Mouse (Mus musculus) left cerebral cortex, postnatal 4 days (tissue): ENCODE measurements at regions not wholly inside any gene's neighbourhood (a gene's known extent, or its start where the extent isn't known, plus 50 kb on each side); places are given as distances from the start of the nearest gene placed in this dataset.
"Not testable (repeated sequence)": the region's sequence is repeated elsewhere in the genome, so short reads cannot be mapped to it uniquely, and the experiment has no call there.

ENCODE experiments used
- DNase-seq: peaks from one replicate; pipeline ENCODE4 v3.0.0-alpha.2; 2022
- intact Hi-C: fragments of 180-260 bp; cut with DNase I; formaldehyde crosslinking; loops from one replicate; pipeline ENCODE4 v1.15.1; 2025

GRCm38 (mm10) chr4:143055371-143055770 lies 157.4 kb downstream of the Prdm2 start:
- DNase-seq, result no peak
- intact Hi-C loops, result no loop called here

- no peak for DNase-seq
- intact Hi-C loops, result no loop called here
Measured at GRCm38 (mm10) chr4:143053029-143053428, 159.8 kb downstream of the Prdm2 start.

- DNase-seq, result no peak
- intact Hi-C loops, result no loop called here
Measured at GRCm38 (mm10) chr4:143051205-143051604, 161.6 kb downstream of the Prdm2 start.

- intact Hi-C loops, result no loop called here
Measured at GRCm38 (mm10) chr4:143045245-143045644, 167.6 kb downstream of the Prdm2 start.

GRCm38 (mm10) chr4:143042806-143043205 lies 170.0 kb downstream of the Prdm2 start:
- intact Hi-C loops, result no loop called here
- DNase-seq, result peak; percentile 67

More at GRCm38 (mm10) chr4:143045245-143045644, 167.6 kb downstream of the Prdm2 start:
- DNase-seq, result no peak

- intact Hi-C loops, result loop anchor here (5.0 kb wide), 1 partner anchor 339 kb away; no protein-coding TSS in a partner anchor
- peak; percentile 36 for DNase-seq
Measured at GRCm38 (mm10) chr4:143038626-143039025, 174.2 kb downstream of the Prdm2 start.

- no peak for DNase-seq
- intact Hi-C loops, result loop anchor here (5.0 kb wide), 1 partner anchor 341 kb away; no protein-coding TSS in a partner anchor
Measured at GRCm38 (mm10) chr4:143036704-143037103, 176.1 kb downstream of the Prdm2 start.

- DNase-seq, result not testable (repeated sequence)
- intact Hi-C loops, result loop anchor here (5.0 kb wide), 1 partner anchor 342 kb away; no protein-coding TSS in a partner anchor
Measured at GRCm38 (mm10) chr4:143035089-143035488, 177.7 kb downstream of the Prdm2 start.

GRCm38 (mm10) chr4:143034324-143034723 lies 178.5 kb downstream of the Prdm2 start:
- intact Hi-C loops, DNase-seq: not testable (repeated sequence)

GRCm38 (mm10) chr4:143029813-143030212 lies 183.0 kb downstream of the Prdm2 start:
- not testable (repeated sequence) for DNase-seq
- intact Hi-C loops, result loop anchor here (10.0 kb wide), 1 partner anchor 775 kb away; no protein-coding TSS in a partner anchor

GRCm38 (mm10) chr4:143027292-143027691 lies 185.5 kb downstream of the Prdm2 start:
- DNase-seq, result peak; percentile 71
- intact Hi-C loops, result loop anchor here (2.0 to 10.0 kb wide), 2 partner anchors 212 to 772 kb away; no protein-coding TSS in a partner anchor

- intact Hi-C loops, result loop anchor here (5.0 to 10.0 kb wide), 2 partner anchors 767 to 869 kb away; no protein-coding TSS in a partner anchor
Measured at GRCm38 (mm10) chr4:143021242-143021881, 191.4 kb downstream of the Prdm2 start.

GRCm38 (mm10) chr4:143020658-143021057 lies 192.1 kb downstream of the Prdm2 start:
- intact Hi-C loops, result loop anchor here (5.0 to 10.0 kb wide), 2 partner anchors 766 to 868 kb away; no protein-coding TSS in a partner anchor
- peak; percentile 68 for DNase-seq

More at GRCm38 (mm10) chr4:143021242-143021881, 191.4 kb downstream of the Prdm2 start:
- peak; percentile 79 for DNase-seq

- no peak for DNase-seq
- intact Hi-C loops, result no loop called here
Measured at GRCm38 (mm10) chr4:143012900-143013299, 199.9 kb downstream of the Prdm2 start.

GRCm38 (mm10) chr4:143001961-143002360 lies 210.8 kb downstream of the Prdm2 start:
- intact Hi-C loops, result no loop called here
- no peak for DNase-seq

GRCm38 (mm10) chr4:143001486-143001885 lies 211.3 kb downstream of the Prdm2 start:
- no peak for DNase-seq
- intact Hi-C loops, result no loop called here

- intact Hi-C loops, result loop anchor here (10.0 kb wide), 1 partner anchor 82 kb away; no protein-coding TSS in a partner anchor
- no peak for DNase-seq
Measured at GRCm38 (mm10) chr4:142996406-142996805, 216.4 kb downstream of the Prdm2 start.

GRCm38 (mm10) chr4:142991401-142991800 lies 221.4 kb downstream of the Prdm2 start:
- intact Hi-C loops, result loop anchor here (10.0 kb wide), 1 partner anchor 77 kb away; no protein-coding TSS in a partner anchor
- DNase-seq, result no peak

GRCm38 (mm10) chr4:142989175-142989574 lies 223.6 kb downstream of the Prdm2 start:
- no peak for DNase-seq
- intact Hi-C loops, result no loop called here

- no peak for DNase-seq
Measured at GRCm38 (mm10) chr4:142983295-142983624, 229.5 kb downstream of the Prdm2 start.

GRCm38 (mm10) chr4:142982585-142983294 lies 230.1 kb downstream of the Prdm2 start:
- DNase-seq, result no peak
- intact Hi-C loops, result no loop called here

More at GRCm38 (mm10) chr4:142983295-142983624, 229.5 kb downstream of the Prdm2 start:
- intact Hi-C loops, result no loop called here
